Mouse (Mus musculus) liver, adult 2 months (tissue): ENCODE data around the gene Ccdc149.

Source experiments
- CTCF ChIP-seq: fragments of 200-500 bp; IDR thresholded peaks from 2 replicates; pipeline ENCODE4 v1.5.1; 2011; ENCODE audit warnings: low read depth, low read length, control low read depth
- POLR2A ChIP-seq: fragments of 200-500 bp; IDR thresholded peaks from 2 replicates; pipeline ENCODE4 v1.6.1; 2011; ENCODE audit warnings: low read length, control low read depth; ENCODE audit not compliant: insufficient read depth; ENCODE audit errors: extremely low read depth

GRCm38 (mm10) chr5:52410197-52410596 lies 61.1 kb downstream of the Ccdc149 start:
- TF ChIP-seq CTCF = no peak
- TF ChIP-seq POLR2A = no peak
